Mouse (Mus musculus): ENCODE measurements around the gene Gm35134. TPM values are rescaled to one million over a fixed set of nuclear protein-coding genes. Genes with fewer than 3 reads are reported as not detected.
"Not testable (repeated sequence)": the region's sequence is repeated elsewhere in the genome, so short reads cannot be mapped to it uniquely, and the experiment has no call there.

Gene Gm35134
- polyA plus RNA-seq (2012; rRNA removed) (not detected in 2 replicates), polyA plus RNA-seq (2014; fragmentation: Nextera tagmentation; extraction: Ambion mirVana) (not detected in 2 replicates)

- not testable (repeated sequence) for H3K9me3 ChIP-seq (ENCODE audit: control insufficient read depth, low read length); ATAC-seq (ENCODE audit: insufficient read depth); H3K27me3 ChIP-seq (ENCODE audit: control insufficient read depth, insufficient read depth, low read length); H3K27ac ChIP-seq; H3K4me1 ChIP-seq (replicated peaks; ENCODE audit: control insufficient read depth in 2 of 2, insufficient read depth in 2 of 2, low read length in 1 of 2); H3K4me3 ChIP-seq (ENCODE audit: insufficient read depth in 1 of 2, low read depth in 2 of 2, low read length in 2 of 2); H3K4me2 ChIP-seq (ENCODE audit: low read depth); H3K9ac ChIP-seq (replicated peaks); DNase-seq (ENCODE audit: low read depth in 3 of 3, low spot score in 3 of 3); H3K36me3 ChIP-seq (replicated peaks; ENCODE audit: control insufficient read depth, insufficient read depth, low read depth)
- WGBS (ENCODE audit: insufficient replicate concordance), result no CpG with 5 or more reads among the region's 7 CpGs
Measured at GRCm38 (mm10) chrY:19112707-19113106, at the start of gene Gm35134. TSS of gene Gm35134 (plus strand) at chrY:19113007.
